Mouse (Mus musculus) forebrain, embryonic 16.5 days (tissue): ENCODE results near the gene Hcfc1. TPM values are rescaled to one million over a fixed set of nuclear protein-coding genes. Genes with fewer than 3 reads are reported as not detected.

Experiments
- ATAC-seq: fragments of 200-750 bp; cut with Nextera tagmentation; 2 replicates; pipeline ENCODE4 v1.8.0; 2017; ENCODE audit warnings: mild to moderate bottlenecking, moderate library complexity
- H3K27ac ChIP-seq: fragments of 300-500 bp; sonication (generic); 2 replicates; pipeline ENCODE4 v1.5.1; 2014; ENCODE audit warnings: low read length, control low read depth
- H3K27me3 ChIP-seq: fragments of 300-500 bp; sonication (generic); replicated peaks from 2 replicates; pipeline ENCODE4 v1.6.1; 2014; ENCODE audit warnings: low read length; ENCODE audit not compliant: control insufficient read depth, insufficient read depth
- H3K36me3 ChIP-seq: fragments of 300-500 bp; sonication (generic); 2 replicates; pipeline ENCODE4 v1.6.1; 2014; ENCODE audit not compliant: control insufficient read depth, insufficient read depth
- H3K4me1 ChIP-seq: fragments of 300-500 bp; sonication (generic); replicated peaks from 2 replicates; pipeline ENCODE4 v1.6.1; 2014; ENCODE audit warnings: low read length; ENCODE audit not compliant: control insufficient read depth, insufficient read depth
- H3K4me2 ChIP-seq: fragments of 300-500 bp; sonication (generic); 2 replicates; pipeline ENCODE4 v1.6.1; 2014; ENCODE audit warnings: mild to moderate bottlenecking, low read length, control low read depth
- H3K4me3 ChIP-seq: fragments of 300-500 bp; sonication (generic); replicated peaks from 2 replicates; pipeline ENCODE4 v1.5.1; 2014; ENCODE audit warnings: mild to moderate bottlenecking, low read length, control low read depth
- H3K9ac ChIP-seq: fragments of 300-500 bp; sonication (generic); replicated peaks from 2 replicates; pipeline ENCODE4 v1.6.1; 2014; ENCODE audit warnings: low read depth, low read length, control low read depth
- H3K9me3 ChIP-seq: fragments of 300-500 bp; sonication (generic); 2 replicates; pipeline ENCODE4 v1.6.1; 2016; ENCODE audit warnings: low read length; ENCODE audit not compliant: control insufficient read depth
- WGBS: fragments of 180-500 bp; shearing (Covaris S2); extraction: QIAGEN DNeasy Blood & Tissue Kit; methylation state at CpG from one replicate; pipeline ENCODE4 v1.1.7; 2014; 5-methylcytosine and 5-hydroxymethylcytosine counted together
- polyA plus RNA-seq: library from polyadenylated mRNA; unstranded; fragments of >200 nt; fragmentation: Nextera tagmentation; extraction: Ambion mirVana; gene quantifications from 2 replicates; pipeline ENCODE4 v1.2.1, GENCODE M21; 2015

Hcfc1 gene
- polyA plus RNA-seq = 53.8 and 57.0 TPM in 2 replicates

DNA sequence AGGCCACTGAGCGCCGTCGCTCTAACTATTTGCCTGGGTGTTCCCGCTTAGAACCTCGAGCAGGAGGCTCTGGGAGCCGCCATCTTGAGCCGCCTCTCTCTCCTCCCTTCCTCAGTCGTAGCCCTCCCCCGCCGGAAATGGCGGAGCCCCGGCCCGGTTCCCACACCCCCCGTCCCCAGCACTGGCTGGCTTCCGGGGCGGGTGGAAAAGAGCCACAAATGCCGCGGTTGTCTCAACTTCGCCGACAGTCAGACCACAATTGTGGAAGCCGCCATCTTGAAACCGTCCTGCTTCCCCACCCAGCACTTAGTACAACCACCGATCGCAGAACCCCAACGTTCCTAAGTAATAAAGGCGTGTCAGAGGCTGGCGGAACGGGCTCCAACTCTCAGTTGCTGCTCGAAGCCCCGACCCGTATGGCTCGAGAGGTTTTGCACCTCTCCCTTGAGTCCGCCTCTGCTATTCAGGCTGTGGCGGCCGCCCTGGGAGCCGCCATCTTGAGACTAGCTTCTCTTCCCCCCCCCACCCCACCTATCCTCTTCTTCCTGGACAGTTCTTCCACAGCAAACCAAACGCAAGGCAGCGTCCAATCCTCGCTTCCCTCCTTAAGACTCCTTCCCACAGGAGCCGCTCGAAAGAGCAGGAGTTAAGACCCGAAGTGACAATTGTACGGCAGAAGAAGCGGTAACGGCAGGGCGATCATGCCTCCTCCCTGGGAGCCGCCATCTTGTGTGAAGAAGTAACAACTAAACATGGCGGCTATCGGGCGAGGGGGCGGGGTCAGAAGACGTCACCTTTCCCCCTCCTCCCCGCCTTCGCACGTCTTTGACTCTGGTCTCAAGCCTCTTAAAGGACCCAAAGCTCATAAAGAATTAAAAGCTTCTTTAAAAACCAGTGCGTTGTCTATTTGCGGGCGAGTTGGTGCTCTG lies at the start of gene Hcfc1:
Gene Hcfc1 (minus strand): TSS at position 110 of the 929 bp plus-strand sequence.
- Histone ChIP-seq H3K36me3 (no peaks in the 10 kb centered on the region), H3K4me2 (peak within 1 kb of the TSS; percentile 78), H3K9ac (peak within 1 kb of the TSS; percentile 70), H3K4me1 (peaks cover 31% of the 10 kb centered on the region), H3K4me3 (peak within 1 kb of the TSS; percentile 75), H3K9me3 (no peaks in the 10 kb centered on the region), H3K27me3 (no peaks in the 10 kb centered on the region), H3K27ac (peak within 1 kb of the TSS; percentile 99)
- peak; percentile 69 for ATAC-seq
- 18% methylated on average over 57 of the region's 58 CpGs for WGBS

DNA sequence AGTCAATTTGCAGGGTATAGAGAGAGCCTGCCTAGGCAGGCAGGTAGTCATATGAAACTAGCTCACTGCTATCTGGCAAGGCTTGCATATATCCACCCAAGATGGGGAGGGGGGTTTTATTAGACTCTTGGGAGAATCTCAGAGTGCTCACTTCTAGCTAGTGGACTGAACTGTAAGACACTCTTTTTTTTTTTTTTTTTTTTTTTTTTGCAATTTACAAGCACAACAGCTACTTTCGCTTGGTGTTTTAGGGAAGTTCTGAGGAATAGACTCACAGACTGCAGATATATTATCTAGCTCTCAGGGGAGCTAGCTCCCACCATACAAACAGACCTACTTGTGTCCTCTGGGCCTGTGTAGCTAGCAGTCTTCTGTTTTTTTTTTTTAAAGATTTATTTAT lies 48.4 kb upstream of the Hcfc1 start:
- no peak overlapping the region for H3K9ac ChIP-seq
- no peak for ATAC-seq
- WGBS = 89% methylated on average over 1 of the region's 1 CpGs
- H3K9me3 ChIP-seq = no peaks in the 10 kb centered on the region
- no peak overlapping the region for H3K4me2 ChIP-seq
- H3K36me3 ChIP-seq = no peaks in the 10 kb centered on the region
- no peaks in the 10 kb centered on the region for H3K27me3 ChIP-seq
- no peak overlapping the region for H3K4me3 ChIP-seq
- H3K4me1 ChIP-seq = no peaks in the 10 kb centered on the region
- no peak overlapping the region for H3K27ac ChIP-seq

DNA sequence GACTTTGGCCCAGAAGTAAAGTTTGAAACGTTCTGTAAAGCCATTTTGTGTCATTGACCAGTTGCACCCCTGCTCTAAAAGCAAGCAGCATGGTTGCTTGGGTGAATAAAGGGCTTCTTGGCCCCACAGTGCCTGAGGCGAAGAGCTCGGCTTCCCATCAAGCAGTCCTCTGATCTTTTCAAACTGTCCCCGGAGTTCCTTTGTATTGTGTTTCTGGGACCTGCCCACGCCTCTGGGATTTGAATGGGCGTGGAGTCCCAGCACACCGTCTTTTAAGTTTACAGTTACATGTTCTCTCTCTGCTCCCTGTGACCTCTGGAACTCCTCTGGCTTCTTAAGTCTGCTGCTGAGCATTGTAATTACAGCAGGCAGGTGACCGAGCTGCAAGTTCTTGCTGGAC lies 41.9 kb upstream of the Hcfc1 start:
- no peak overlapping the region for H3K4me3 ChIP-seq
- H3K9ac ChIP-seq = no peak overlapping the region
- H3K27me3 ChIP-seq = no peaks in the 10 kb centered on the region
- no peaks in the 10 kb centered on the region for H3K9me3 ChIP-seq
- H3K4me2 ChIP-seq = no peak overlapping the region
- ATAC-seq = no peak
- no peaks in the 10 kb centered on the region for H3K36me3 ChIP-seq
- H3K27ac ChIP-seq = no peak overlapping the region
- WGBS = 24% methylated on average over 8 of the region's 8 CpGs
- no peaks in the 10 kb centered on the region for H3K4me1 ChIP-seq

DNA sequence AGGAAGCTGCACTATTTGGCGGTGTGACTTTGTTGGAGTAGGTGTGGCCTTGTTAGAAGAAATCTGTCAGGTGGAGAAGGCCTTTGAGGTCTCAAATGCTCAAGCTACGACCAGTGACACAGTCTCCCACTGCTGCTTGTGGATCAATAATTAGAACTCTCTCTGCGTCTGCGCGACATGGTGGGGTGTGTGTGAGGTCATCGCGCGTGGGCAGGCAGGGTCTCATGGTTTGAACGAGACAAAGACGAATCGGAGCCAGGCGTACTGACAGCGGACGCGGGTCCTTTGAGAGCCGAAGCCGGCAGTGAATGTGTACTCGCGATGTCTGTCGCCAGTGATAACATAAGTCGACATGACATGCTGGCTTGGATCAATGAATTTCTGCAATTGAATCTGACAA lies 40.2 kb upstream of the Hcfc1 start:
- H3K27me3 ChIP-seq = no peaks in the 10 kb centered on the region
- H3K27ac ChIP-seq = no peak overlapping the region
- no peak overlapping the region for H3K9ac ChIP-seq
- 84% methylated on average over 21 of the region's 21 CpGs for WGBS
- H3K9me3 ChIP-seq = no peaks in the 10 kb centered on the region
- no peaks in the 10 kb centered on the region for H3K36me3 ChIP-seq
- no peak overlapping the region for H3K4me2 ChIP-seq
- ATAC-seq = no peak
- no peak overlapping the region for H3K4me3 ChIP-seq
- H3K4me1 ChIP-seq = no peaks in the 10 kb centered on the region

DNA sequence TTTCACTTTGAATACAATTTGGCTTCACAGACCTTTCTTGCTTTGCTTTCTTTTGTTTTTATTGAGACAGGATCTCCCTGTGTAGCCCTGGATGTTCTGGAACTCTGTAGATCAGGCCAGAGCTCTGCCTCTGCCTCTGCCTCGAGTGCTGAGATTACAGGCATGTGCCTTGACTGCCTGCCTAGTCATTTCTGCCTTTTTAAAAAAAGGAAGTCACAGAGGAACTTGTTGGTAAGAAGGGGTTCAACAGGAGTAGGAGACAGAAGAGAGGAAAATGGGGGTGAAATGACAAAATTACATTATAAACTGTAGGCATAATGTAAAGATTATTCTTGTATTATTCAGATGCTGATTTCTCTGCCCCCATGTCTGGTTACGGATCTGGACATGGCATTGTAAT lies 37.5 kb upstream of the Hcfc1 start:
- H3K9ac ChIP-seq = no peak overlapping the region
- H3K36me3 ChIP-seq = no peaks in the 10 kb centered on the region
- H3K9me3 ChIP-seq = no peaks in the 10 kb centered on the region
- H3K4me2 ChIP-seq = no peak overlapping the region
- no peak overlapping the region for H3K27ac ChIP-seq
- 77% methylated on average over 2 of the region's 2 CpGs for WGBS
- H3K4me1 ChIP-seq = 0 out of 2 replicates have a peak, but pooled peaks cover 3% of the 10 kb centered on the region
- no peak overlapping the region for H3K4me3 ChIP-seq
- no peaks in the 10 kb centered on the region for H3K27me3 ChIP-seq
- ATAC-seq = no peak

DNA sequence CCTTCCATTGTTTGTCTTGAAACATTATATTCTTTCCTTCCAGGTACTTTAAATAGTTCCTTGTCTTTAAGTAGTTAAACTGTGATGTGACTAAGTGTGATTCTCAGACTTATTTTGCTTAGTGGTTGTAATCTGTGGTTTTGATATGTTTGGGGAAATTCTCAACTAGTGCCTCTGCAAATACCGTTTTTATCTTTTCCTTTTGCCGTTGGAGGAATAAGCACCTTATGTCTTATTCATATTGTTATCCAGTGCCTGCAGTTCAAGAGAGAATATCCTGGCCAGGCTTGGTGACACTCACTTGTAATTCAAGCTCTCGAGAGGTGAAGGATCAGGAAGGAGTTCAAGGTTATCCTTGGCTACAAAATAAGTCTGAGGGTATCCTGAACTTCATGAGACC lies 34.9 kb upstream of the Hcfc1 start:
- no peak overlapping the region for H3K4me3 ChIP-seq
- H3K27me3 ChIP-seq = no peaks in the 10 kb centered on the region
- no peaks in the 10 kb centered on the region for H3K36me3 ChIP-seq
- ATAC-seq = no peak
- H3K4me2 ChIP-seq = no peak overlapping the region
- WGBS = 85% methylated on average over 3 of the region's 3 CpGs
- no peaks in the 10 kb centered on the region for H3K9me3 ChIP-seq
- no peak overlapping the region for H3K9ac ChIP-seq
- no peak overlapping the region for H3K27ac ChIP-seq
- H3K4me1 ChIP-seq = 0 out of 2 replicates have a peak, but pooled peaks cover 3% of the 10 kb centered on the region

DNA sequence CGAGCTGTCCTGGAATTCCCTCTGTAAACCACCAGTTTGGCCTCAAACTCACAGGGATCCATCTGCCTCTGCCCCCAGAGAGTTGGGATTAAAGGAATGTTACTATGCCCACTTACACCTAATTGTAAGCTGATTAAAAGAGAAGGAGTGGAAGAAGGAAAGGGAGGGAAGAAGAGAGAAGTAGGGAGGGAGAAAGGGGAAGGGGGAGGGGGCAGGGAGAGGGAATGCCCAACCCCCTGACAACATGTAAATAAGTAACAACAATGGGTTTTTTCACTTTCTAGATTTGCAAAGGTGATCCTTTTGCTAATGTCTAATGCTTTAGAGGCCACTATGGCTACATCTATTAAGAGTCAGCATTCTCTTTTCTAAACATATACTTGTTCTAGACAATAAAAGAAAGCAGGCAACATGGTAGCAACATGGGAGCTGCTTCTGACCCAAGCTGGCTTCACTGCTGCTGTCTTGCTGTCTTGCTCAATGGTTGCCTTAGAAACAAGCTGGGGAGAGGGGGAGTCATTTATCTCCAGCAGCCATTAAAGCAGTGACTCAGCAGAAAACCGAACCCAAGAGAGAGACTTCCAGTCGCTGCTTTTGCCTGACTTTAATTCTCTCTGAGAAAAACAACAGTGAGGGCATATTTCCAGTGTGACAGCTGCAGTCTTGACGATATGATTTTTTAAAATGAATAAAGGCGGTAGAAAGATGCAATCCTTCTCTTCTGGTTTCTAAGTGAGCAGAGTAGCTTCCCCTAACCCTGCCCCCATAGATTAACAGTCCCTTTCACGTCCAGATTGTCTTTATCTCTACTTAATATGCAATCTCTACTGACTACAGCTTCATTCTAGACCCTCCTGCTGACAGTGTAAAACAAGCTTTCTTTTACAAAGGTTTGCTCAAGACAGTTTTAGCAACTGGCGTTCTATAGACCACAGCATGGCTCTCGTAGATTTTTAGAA lies 33.0 kb upstream of the Hcfc1 start:
- peak; percentile 93 for ATAC-seq
- WGBS = 25% methylated on average over 8 of the region's 8 CpGs
- Histone ChIP-seq H3K9ac (no peak overlapping the region), H3K4me1 (0 out of 2 replicates have a peak, but pooled peaks cover 3% of the 10 kb centered on the region), H3K4me2 (peak overlapping the region; percentile 12; the same call in 1 of the 2 replicates), H3K36me3 (no peaks in the 10 kb centered on the region), H3K9me3 (no peaks in the 10 kb centered on the region), H3K27me3 (no peaks in the 10 kb centered on the region), H3K4me3 (no peak overlapping the region), H3K27ac (peak overlapping the region; percentile 62)

DNA sequence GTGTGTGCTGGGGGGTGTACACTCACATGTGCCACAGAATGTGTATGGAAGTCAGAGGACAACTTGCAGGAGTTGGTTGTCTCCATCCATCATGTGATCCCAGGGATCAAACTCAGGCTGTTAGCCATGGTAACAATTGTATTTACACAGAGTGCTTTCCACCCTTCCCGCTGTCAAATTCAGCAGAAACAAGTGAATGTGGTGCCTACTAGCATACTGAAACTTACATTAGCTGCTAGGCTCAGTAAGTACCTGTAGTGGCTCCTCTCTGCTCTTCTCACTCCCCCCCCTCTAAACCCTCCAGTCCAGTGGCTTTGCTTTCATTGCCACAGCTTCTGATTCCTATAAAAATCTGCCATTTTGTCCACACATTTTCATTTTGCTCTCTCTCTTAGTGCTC lies 11.6 kb upstream of the Hcfc1 start:
- Histone ChIP-seq H3K4me1 (no peaks in the 10 kb centered on the region), H3K27me3 (no peaks in the 10 kb centered on the region), H3K9me3 (no peaks in the 10 kb centered on the region), H3K36me3 (no peaks in the 10 kb centered on the region), H3K27ac (no peak overlapping the region), H3K4me2 (no peak overlapping the region), H3K4me3 (no peak overlapping the region), H3K9ac (no peak overlapping the region)
- 90% methylated on average over 1 of the region's 1 CpGs for WGBS
- ATAC-seq = no peak

DNA sequence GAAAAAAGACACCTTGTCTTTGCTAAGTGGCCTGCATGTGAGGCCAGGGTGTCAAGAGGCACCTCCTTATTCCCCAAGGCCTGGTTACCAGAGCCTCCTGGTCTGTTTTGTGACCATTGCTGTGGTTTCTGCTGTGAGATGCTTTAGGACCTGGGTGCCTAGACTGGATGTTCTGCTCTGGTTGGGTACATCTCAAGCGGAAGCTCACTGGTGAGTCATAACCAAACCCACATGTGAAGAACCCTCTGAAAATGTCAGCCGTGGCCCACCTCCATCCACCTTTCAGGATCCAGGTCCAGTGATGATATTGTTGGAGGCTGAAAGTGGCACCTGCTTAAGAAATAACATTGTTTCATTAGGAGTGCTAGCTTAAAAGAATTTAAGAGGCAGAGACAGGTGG lies 10.1 kb upstream of the Hcfc1 start:
- Histone ChIP-seq H3K4me3 (no peak overlapping the region), H3K9me3 (no peaks in the 10 kb centered on the region), H3K36me3 (no peaks in the 10 kb centered on the region), H3K27me3 (no peaks in the 10 kb centered on the region; the same call in 1 of the 2 replicates), H3K9ac (no peak overlapping the region), H3K4me1 (no peaks in the 10 kb centered on the region), H3K4me2 (no peak overlapping the region), H3K27ac (no peak overlapping the region)
- no peak for ATAC-seq
- WGBS = 97% methylated on average over 2 of the region's 2 CpGs
